Mouse (Mus musculus): ENCODE data around the gene Macrod2.

The Macrod2 gene

GRCm38 (mm10) chr2:142334441-142335102 lies 1939.5 kb downstream of the Macrod2 start:
- peak; percentile 45 for DNase-seq (ENCODE audit: inconsistent ontology term)

DNA sequence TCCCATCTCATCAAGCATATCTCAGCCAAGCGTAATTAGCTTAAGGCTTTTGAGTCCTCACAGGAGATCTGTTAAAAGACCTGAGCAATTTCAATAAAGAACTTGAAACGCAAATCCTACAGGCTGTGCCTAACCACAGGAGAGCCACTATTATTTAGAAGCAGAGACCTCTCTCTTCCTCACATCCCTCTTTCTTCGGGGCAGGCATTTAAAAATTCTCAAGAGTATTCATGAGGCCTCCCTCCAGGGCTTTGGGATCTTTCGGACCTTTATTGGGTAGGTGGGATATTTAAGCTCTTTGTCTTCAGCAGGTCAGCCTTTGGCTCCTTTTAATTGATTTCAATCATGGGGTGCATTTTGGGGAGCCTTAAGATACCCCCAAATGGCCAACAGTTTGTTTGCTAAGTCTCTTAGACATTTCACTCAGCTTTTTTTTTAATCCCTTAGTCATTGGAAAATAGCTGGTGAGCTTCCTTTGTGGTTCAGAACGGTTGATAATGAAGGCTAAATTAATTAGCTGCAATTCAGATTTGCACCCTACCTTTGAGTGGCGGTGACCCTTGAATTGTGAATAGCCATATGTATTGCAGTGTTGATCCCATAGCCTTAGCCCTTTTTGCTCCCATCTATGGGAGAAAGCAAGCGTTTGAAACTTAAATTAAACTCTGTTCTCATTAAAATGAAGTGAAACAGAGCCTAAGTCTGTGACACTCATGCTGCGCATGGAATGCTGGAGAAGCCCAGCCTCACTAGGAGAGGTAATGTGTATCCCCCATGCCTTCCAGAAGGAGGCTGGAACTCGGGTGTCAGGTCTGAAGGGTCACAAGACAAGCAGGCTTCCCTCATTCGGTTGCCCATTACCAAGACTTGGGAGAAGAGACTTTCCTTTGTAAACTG lies 1940.2 kb downstream of the Macrod2 start:
- DNase-seq (ENCODE audit: inconsistent ontology term), result peak; percentile 56

GRCm38 (mm10) chr2:142344021-142344420 lies 1948.9 kb downstream of the Macrod2 start:
- DNase-seq (ENCODE audit: inconsistent ontology term), result no peak

DNA sequence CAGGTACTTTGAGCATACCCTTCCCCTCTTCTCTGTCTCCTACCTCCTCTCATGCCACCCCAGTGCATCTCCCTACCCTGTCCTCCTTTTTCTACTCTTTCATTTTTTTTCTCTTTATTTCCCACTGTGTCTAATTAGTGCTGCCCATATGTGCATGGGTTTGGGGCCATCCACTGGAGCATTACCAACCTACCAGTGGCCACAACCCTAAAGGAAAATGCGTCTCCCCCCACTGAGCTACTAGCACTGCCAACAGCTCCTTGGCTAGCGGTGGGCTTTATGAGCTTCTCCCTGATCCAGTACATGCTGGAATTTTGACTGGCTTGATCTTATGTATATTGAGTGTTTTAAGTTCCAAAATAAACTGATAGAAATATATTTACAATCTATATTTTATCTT lies 1949.6 kb downstream of the Macrod2 start:
- no peak for DNase-seq (ENCODE audit: inconsistent ontology term)

GRCm38 (mm10) chr2:142349805-142350204 lies 1954.7 kb downstream of the Macrod2 start:
- no peak for DNase-seq (ENCODE audit: inconsistent ontology term)

GRCm38 (mm10) chr2:142362888-142363287 lies 1967.8 kb downstream of the Macrod2 start:
- peak; percentile 95 for DNase-seq (ENCODE audit: inconsistent ontology term)

GRCm38 (mm10) chr2:142373978-142374377 lies 1978.9 kb downstream of the Macrod2 start:
- DNase-seq (ENCODE audit: inconsistent ontology term), result no peak

GRCm38 (mm10) chr2:142380563-142380962 lies 1985.5 kb downstream of the Macrod2 start:
- DNase-seq (ENCODE audit: inconsistent ontology term), result peak; percentile 23

DNA sequence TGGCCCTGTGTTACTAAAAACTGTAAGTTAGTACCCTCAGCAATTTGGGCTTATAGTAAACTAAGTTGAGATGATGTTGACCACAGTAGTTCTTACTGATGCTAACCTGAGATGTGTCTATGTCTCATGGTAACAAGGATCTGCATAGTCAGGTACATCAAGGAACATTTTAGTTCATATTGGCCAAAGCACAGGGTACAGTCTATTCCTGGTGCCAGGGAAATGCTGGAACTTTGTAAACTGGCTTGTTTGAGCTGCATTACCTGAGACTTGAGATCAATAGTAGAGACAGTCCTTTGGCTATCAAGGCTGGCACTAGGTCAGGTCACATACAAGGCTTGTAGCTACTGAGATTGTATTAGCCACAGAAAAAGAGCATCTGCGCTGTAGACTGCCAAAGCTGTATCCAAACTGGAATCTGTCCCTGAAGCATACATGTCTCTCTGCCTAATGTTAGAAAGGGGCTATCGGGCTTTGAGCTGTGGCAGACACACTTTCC lies 1986.0 kb downstream of the Macrod2 start:
- DNase-seq (ENCODE audit: inconsistent ontology term), result no peak

DNA sequence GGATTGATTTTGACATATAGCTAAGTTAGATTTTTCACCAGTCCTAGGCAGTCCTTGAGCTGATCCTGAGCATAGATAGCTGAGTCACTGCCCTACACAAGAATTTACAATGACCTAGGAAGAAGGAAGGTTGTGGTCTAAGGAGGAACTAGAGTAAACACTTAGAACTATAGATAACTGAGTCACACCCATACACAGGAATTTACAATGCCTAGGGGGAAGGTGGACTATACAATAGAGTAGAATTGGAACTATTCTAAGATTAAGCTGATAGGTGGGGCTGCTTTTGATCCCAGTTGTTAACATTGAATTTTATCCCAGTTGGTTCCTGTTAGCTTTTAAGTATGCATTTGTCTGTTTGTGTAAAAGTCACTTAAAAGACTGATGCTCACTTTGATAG lies 1998.4 kb downstream of the Macrod2 start:
- no peak for DNase-seq (ENCODE audit: inconsistent ontology term)

GRCm38 (mm10) chr2:142399490-142399889 lies 2004.4 kb downstream of the Macrod2 start:
- DNase-seq (ENCODE audit: inconsistent ontology term), result no peak

- DNase-seq (ENCODE audit: inconsistent ontology term), result no peak
Observed at GRCm38 (mm10) chr2:142400781-142401180, 2005.7 kb downstream of the Macrod2 start.

- DNase-seq (ENCODE audit: inconsistent ontology term), result peak; percentile 26
Observed at GRCm38 (mm10) chr2:142401359-142401758, 2006.2 kb downstream of the Macrod2 start.

DNA sequence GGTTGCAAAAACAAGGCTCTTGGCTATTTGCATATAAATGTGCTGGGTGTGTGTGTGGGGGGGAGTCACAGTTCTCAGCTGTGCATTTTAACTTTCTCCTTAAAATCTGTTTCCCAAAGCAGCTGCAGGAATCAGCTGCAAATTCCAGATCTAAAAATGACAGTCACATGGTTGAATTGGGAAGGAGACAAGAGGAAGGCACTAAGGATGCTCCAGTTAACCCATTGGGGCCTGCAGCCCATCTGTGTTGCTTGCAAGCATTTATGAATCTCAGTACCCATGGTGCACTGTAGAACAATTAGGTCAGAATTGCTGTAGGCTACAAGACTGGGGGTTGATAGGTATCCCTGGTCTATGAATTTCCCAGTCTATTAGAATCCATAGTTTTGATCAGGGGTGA lies 2008.3 kb downstream of the Macrod2 start:
- no peak for DNase-seq (ENCODE audit: inconsistent ontology term)

GRCm38 (mm10) chr2:142404321-142404720 lies 2009.2 kb downstream of the Macrod2 start:
- DNase-seq (ENCODE audit: inconsistent ontology term), result no peak

GRCm38 (mm10) chr2:142407341-142407740 lies 2012.2 kb downstream of the Macrod2 start:
- DNase-seq (ENCODE audit: inconsistent ontology term), result peak; percentile 44

DNA sequence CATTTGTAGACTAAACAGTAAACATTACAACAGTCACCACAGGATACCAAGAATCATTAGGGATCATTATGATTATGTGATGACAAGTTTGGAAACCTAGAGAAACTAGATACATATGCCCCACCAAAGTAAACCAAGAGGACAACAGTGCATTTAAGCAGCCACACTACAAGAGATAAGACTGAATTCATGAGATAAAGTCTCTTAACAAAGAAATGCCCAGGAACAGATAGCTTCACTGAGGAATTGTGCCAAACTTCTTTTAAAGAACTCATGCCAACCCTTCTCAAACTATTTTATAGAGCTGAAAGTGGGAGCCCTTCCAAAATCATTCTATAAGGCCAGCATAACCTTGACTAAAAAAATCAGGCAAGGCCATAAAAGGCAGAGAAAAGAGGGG lies 2015.0 kb downstream of the Macrod2 start:
- DNase-seq (ENCODE audit: inconsistent ontology term), result no peak

GRCm38 (mm10) chr2:142433126-142433525 lies 2038.0 kb downstream of the Macrod2 start:
- DNase-seq (ENCODE audit: inconsistent ontology term), result no peak

DNA sequence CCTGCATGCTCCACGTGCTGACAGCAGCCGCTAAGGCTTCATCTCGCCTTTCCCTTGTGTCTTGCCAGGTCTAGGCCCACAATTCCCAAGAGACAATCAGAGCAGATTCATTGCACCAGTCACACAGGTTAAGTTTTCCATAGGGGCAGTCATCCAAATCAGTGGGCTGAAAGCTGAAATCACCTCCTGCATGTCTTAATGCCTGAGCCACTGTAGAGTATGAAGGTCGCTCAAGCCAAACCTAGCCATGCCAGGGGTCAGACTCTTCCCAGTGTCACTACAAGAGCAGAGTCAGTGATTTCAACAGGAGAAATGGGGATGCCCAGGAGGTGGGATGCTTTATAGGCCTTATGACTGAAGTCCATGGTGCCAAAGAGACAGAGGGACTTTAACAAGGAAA lies 2039.6 kb downstream of the Macrod2 start:
- no peak for DNase-seq (ENCODE audit: inconsistent ontology term)

- DNase-seq (ENCODE audit: inconsistent ontology term), result peak; percentile 98
Observed at GRCm38 (mm10) chr2:142437606-142438461, 2042.7 kb downstream of the Macrod2 start.
